Mouse (Mus musculus) brown adipose tissue, adult 24 weeks (tissue): ENCODE results near the gene Afdn. TPM values are rescaled to one million over a fixed set of nuclear protein-coding genes. Genes with fewer than 3 reads are reported as not detected.

ENCODE experiments used
- polyA plus RNA-seq: library from polyadenylated mRNA; stranded (reverse); fragments of >200 nt; gene quantifications from 2 replicates; pipeline ENCODE4 v1.2.4, GENCODE M21; 2012; ENCODE audit not compliant: missing spikeins, insufficient read depth, insufficient read length

Gene Afdn
- polyA plus RNA-seq, 1 experiment = 28.9 TPM

Other genes starting within 250 kb of the Afdn start
- not detected in 2 replicates for gene Tcte2, start 1.3 kb downstream of the Afdn start, polyA plus RNA-seq
- gene Gm7168, start 187.8 kb downstream of the Afdn start, polyA plus RNA-seq = not detected in 2 replicates
- not detected in 2 replicates for gene Gm7356, start 243.2 kb downstream of the Afdn start, polyA plus RNA-seq